ENCODE assay signal across 26 mouse cellular contexts in the genomic region with DNA sequence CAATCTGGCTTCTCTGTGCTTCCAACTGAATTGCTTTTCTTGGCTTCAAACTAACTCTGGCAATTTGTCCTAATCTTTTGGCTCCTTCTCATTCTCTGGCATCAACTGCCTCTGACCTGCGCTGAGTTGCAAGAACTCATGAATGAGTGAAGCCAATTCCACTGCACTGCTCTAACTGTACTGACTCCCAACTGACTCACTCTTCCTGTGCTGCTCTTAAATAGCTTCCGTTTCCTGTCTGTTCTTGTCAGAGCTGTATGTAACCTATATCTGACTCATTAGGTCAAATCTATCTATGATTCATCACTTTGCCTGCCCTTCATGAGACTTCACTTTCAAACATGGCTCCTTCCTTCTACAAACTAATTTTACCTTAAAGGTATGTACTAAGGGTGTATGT. TPM values are rescaled to one million over a fixed set of nuclear protein-coding genes. Genes with fewer than 3 reads are reported as not detected.
DNase-seq lines count a peak whose midpoint lies in the region; ATAC-seq and TF ChIP-seq lines count a peak whose summit lies in the region.
"Had no signal": no experiment of that assay in that cellular context is flagged by ENCODE, and none has a peak within 500 bp of the region (broad histone marks: within the 10 kb centered on the region; RNA-seq: fewer than 3 reads in every experiment).

No protein-coding gene starts in this region.

- no peaks in the 10 kb centered on the region for H3K27me3 ChIP-seq in midbrain, embryonic 11.5 days (ENCODE audit: control insufficient read depth, insufficient read depth, low read length)
- no peaks in the 10 kb centered on the region for H3K27me3 ChIP-seq in midbrain, embryonic 13.5 days
- no peaks in the 10 kb centered on the region for H3K27me3 ChIP-seq in C2C12 (ENCODE audit: control insufficient read depth, insufficient read depth, insufficient read length)
- H3K27me3 ChIP-seq in kidney, embryonic 16.5 days (ENCODE audit: insufficient read depth, low read length) = no peaks in the 10 kb centered on the region
- H3K27me3 ChIP-seq: forebrain, embryonic 13.5 days; heart, embryonic 13.5 days; hindbrain, embryonic 15.5 days; intestine, embryonic 15.5 days had no signal

- peaks cover 2% of the 10 kb centered on the region; the same call in 1 of the 2 replicates for H3K4me1 ChIP-seq in midbrain, embryonic 11.5 days (ENCODE audit: control insufficient read depth, insufficient read depth, low read length)
- H3K4me1 ChIP-seq in midbrain, embryonic 13.5 days (replicated peaks) = 0 out of 2 replicates have a peak, but pooled peaks cover 3% of the 10 kb centered on the region
- 0 out of 2 replicates have a peak, but pooled peaks cover 3% of the 10 kb centered on the region for H3K4me1 ChIP-seq in kidney, embryonic 16.5 days (ENCODE audit: insufficient read depth, low read length)
- H3K4me1 ChIP-seq: heart, embryonic 10.5 days; heart, embryonic 13.5 days had no signal

- no peak overlapping the region for H3K9ac ChIP-seq in midbrain, embryonic 11.5 days (ENCODE audit: low read length)
- H3K9ac ChIP-seq in midbrain, embryonic 13.5 days (replicated peaks) = no peak overlapping the region
- no peak overlapping the region for H3K9ac ChIP-seq in kidney, embryonic 16.5 days (replicated peaks; ENCODE audit: low read length)
- H3K9ac ChIP-seq: forebrain, embryonic 13.5 days; heart, embryonic 13.5 days; hindbrain, embryonic 15.5 days; intestine, embryonic 15.5 days had no signal

- peak; percentile 21 for DNase-seq in midbrain, embryonic 11.5 days (ENCODE audit: low spot score, missing footprints)
- peak; percentile 41 for DNase-seq in NIH3T3 (ENCODE audit: low read depth)
- no peak for DNase-seq in spleen, postnatal 14 days (ENCODE audit: low spot score in 2 of 2)
- DNase-seq in lung, postnatal 25 days (ENCODE audit: low spot score) = no peak
- DNase-seq: adrenal gland, adult 8-10 months; adrenal gland, postnatal 25 days; B cell, adult 2 months; cerebellum, adult 11-12 months; cerebellum, adult 8-10 months; cerebellum, postnatal 10 days; gastrocnemius, postnatal 10 days; gastrocnemius, postnatal 36 days; heart, adult 2 months; heart, postnatal 14 days; heart, postnatal 4 days had no signal

- H3K27ac ChIP-seq in midbrain, embryonic 11.5 days (ENCODE audit: low read depth, low read length) = no peak overlapping the region
- H3K27ac ChIP-seq in midbrain, embryonic 13.5 days = no peak overlapping the region
- H3K27ac ChIP-seq in kidney, embryonic 16.5 days (ENCODE audit: low read length) = no peak overlapping the region
- H3K27ac ChIP-seq: forebrain, embryonic 10.5 days; forebrain, embryonic 13.5 days; heart, adult 2 months; heart, embryonic 10.5 days; heart, embryonic 13.5 days; hindbrain, embryonic 15.5 days; intestine, embryonic 15.5 days had no signal

- H3K79me2 ChIP-seq in C2C12 (ENCODE audit: control insufficient read depth, insufficient read depth) = no peaks in the 10 kb centered on the region

- H3K4me2 ChIP-seq in midbrain, embryonic 11.5 days = no peak overlapping the region
- no peak overlapping the region for H3K4me2 ChIP-seq in midbrain, embryonic 13.5 days (replicated peaks)
- H3K4me2 ChIP-seq in kidney, embryonic 16.5 days (replicated peaks; ENCODE audit: low read depth, low read length) = no peak overlapping the region
- H3K4me2 ChIP-seq: forebrain, embryonic 13.5 days; heart, embryonic 13.5 days; hindbrain, embryonic 15.5 days; intestine, embryonic 15.5 days had no signal

- no peak for TF ChIP-seq CTCF in C2C12 (IDR thresholded peaks at IDR 0.05; ENCODE audit: control insufficient read depth, insufficient read depth, insufficient read length)

- H3K36me3 ChIP-seq in midbrain, embryonic 11.5 days (ENCODE audit: control insufficient read depth, insufficient read depth, low read length) = no peaks in the 10 kb centered on the region
- H3K36me3 ChIP-seq in midbrain, embryonic 13.5 days = no peaks in the 10 kb centered on the region
- H3K36me3 ChIP-seq in C2C12 (ENCODE audit: control insufficient read depth, insufficient read depth) = no peaks in the 10 kb centered on the region
- H3K36me3 ChIP-seq in kidney, embryonic 16.5 days (ENCODE audit: insufficient read depth, low read length) = no peaks in the 10 kb centered on the region
- H3K36me3 ChIP-seq: forebrain, embryonic 10.5 days; heart, embryonic 10.5 days; heart, embryonic 13.5 days; hindbrain, embryonic 15.5 days; intestine, embryonic 15.5 days had no signal

- no peak for ATAC-seq in midbrain, embryonic 11.5 days (ENCODE audit: low FRiP score)
- no peak for ATAC-seq in midbrain, embryonic 13.5 days
- ATAC-seq in kidney, embryonic 16.5 days (ENCODE audit: low FRiP score, low TSS enrichment) = no peak
- ATAC-seq: CD4-positive, CD25-positive, alpha-beta regulatory T cell, adult 4 months; forebrain, embryonic 13.5 days; forebrain, embryonic 16.5 days; intestine, embryonic 15.5 days had no signal

- no peaks in the 10 kb centered on the region for H3K79me3 ChIP-seq in C2C12 (ENCODE audit: low read depth)

- WGBS in midbrain, embryonic 11.5 days = 96% methylated on average over 2 of the region's 2 CpGs
- 96% methylated on average over 2 of the region's 2 CpGs for WGBS in midbrain, embryonic 13.5 days
- WGBS in kidney, embryonic 16.5 days = 89% methylated on average over 2 of the region's 2 CpGs

- no peak overlapping the region for H3ac ChIP-seq in C2C12 (ENCODE audit: control insufficient read depth, insufficient read length, low read depth)

- H3K9me3 ChIP-seq in midbrain, embryonic 11.5 days (ENCODE audit: control insufficient read depth, low read length) = peaks cover 3% of the 10 kb centered on the region; the same call in 1 of the 2 replicates
- peaks cover 5% of the 10 kb centered on the region; the same call in 1 of the 2 replicates for H3K9me3 ChIP-seq in midbrain, embryonic 13.5 days
- peaks cover 13% of the 10 kb centered on the region; the same call in 1 of the 2 replicates for H3K9me3 ChIP-seq in kidney, embryonic 16.5 days (ENCODE audit: low read length)
- H3K9me3 ChIP-seq: heart, embryonic 10.5 days had no signal

- no peak overlapping the region for H3K4me3 ChIP-seq in midbrain, embryonic 11.5 days (ENCODE audit: low read depth, low read length)
- H3K4me3 ChIP-seq in midbrain, embryonic 13.5 days (replicated peaks) = no peak overlapping the region
- no peak overlapping the region for H3K4me3 ChIP-seq in C2C12 (ENCODE audit: insufficient read depth, poor library complexity, severe bottlenecking)
- H3K4me3 ChIP-seq in kidney, embryonic 16.5 days (ENCODE audit: low read length) = no peak overlapping the region
- H3K4me3 ChIP-seq: forebrain, embryonic 10.5 days; forebrain, embryonic 13.5 days; heart, adult 2 months; heart, embryonic 10.5 days; heart, embryonic 13.5 days; hindbrain, embryonic 15.5 days; intestine, embryonic 15.5 days had no signal

TF ChIP-seq in C2C12, 6 proteins besides CTCF, POLR2A, EP300 and RAD21:
- TF ChIP-seq CEBPB (IDR thresholded peaks at IDR 0.05; ENCODE audit: low read depth) = no peak
- peak; percentile 6 for TF ChIP-seq FOSL1 (IDR thresholded peaks at IDR 0.05; ENCODE audit: insufficient read depth, low read length, poor library complexity, severe bottlenecking)
- TF ChIP-seq MAX (IDR thresholded peaks at IDR 0.05) = no peak

RNA-seq across cellular contexts. Expression of a gene that starts 42.1 kb away (rescaled TPM):
- polyA plus RNA-seq in midbrain, embryonic 11.5 days (2014; fragmentation: Nextera tagmentation; extraction: Ambion mirVana) = 278 and 318 TPM in 2 replicates
- polyA plus RNA-seq in midbrain, embryonic 13.5 days (2015; fragmentation: Nextera tagmentation; extraction: Ambion mirVana) = 238 and 262 TPM in 2 replicates
- polyA plus RNA-seq in C2C12 (2012; fragmentation: generic; extraction: Trizol) = 51.5 TPM
- polyA plus RNA-seq in kidney, embryonic 16.5 days (2015; fragmentation: Nextera tagmentation; extraction: Ambion mirVana) = 218 and 238 TPM in 2 replicates

Comparison
In these comparisons a context has a peak if more than half of its experiments do, and no peak if none do; other contexts are left out.
1. DNase-seq: peak in midbrain, embryonic 11.5 days (single experiment) and NIH3T3 (single experiment); none in spleen, postnatal 14 days (0 of 2) and lung, postnatal 25 days (single experiment).